Mouse (Mus musculus) midbrain, embryonic 14.5 days (tissue): ENCODE measurements around the gene Zscan29. TPM values are rescaled to one million over a fixed set of nuclear protein-coding genes. Genes with fewer than 3 reads are reported as not detected.
"Not testable (repeated sequence)": the region's sequence is repeated elsewhere in the genome, so short reads cannot be mapped to it uniquely, and the experiment has no call there.

ENCODE experiments used
- ATAC-seq: fragments of 200-750 bp; cut with Nextera tagmentation; 2 replicates; pipeline ENCODE4 v1.8.0; 2017; ENCODE audit warnings: moderate number of reproducible peaks, moderate library complexity; ENCODE audit not compliant: low FRiP score, low TSS enrichment
- DNase-seq: peaks from one replicate; pipeline ENCODE4 v3.0.0-alpha.2; 2015
- H3K27ac ChIP-seq: fragments of 300-500 bp; sonication (generic); replicated peaks from 2 replicates; pipeline ENCODE4 v1.5.1; 2014; ENCODE audit warnings: mild to moderate bottlenecking, low read depth, low read length, moderate library complexity
- H3K27me3 ChIP-seq: fragments of 300-500 bp; sonication (generic); 2 replicates; pipeline ENCODE4 v1.6.1; 2014; ENCODE audit warnings: low read length, control low read depth, mixed read lengths; ENCODE audit not compliant: control insufficient read depth, insufficient read depth
- H3K36me3 ChIP-seq: fragments of 300-500 bp; sonication (generic); 2 replicates; pipeline ENCODE4 v1.6.1; 2014; ENCODE audit warnings: low read length, control low read depth; ENCODE audit not compliant: control insufficient read depth, insufficient read depth
- H3K4me1 ChIP-seq: fragments of 300-500 bp; sonication (generic); 2 replicates; pipeline ENCODE4 v1.6.1; 2014; ENCODE audit warnings: mild to moderate bottlenecking, antibody characterized with exemption, low read length, control low read depth; ENCODE audit not compliant: control insufficient read depth, insufficient read depth
- H3K4me2 ChIP-seq: fragments of 300-500 bp; sonication (generic); 2 replicates; pipeline ENCODE4 v1.6.1; 2014; ENCODE audit warnings: mild to moderate bottlenecking, low read length, moderate library complexity
- H3K4me3 ChIP-seq: fragments of 300-500 bp; sonication (generic); replicated peaks from 2 replicates; pipeline ENCODE4 v1.5.1; 2014; ENCODE audit warnings: low read depth, low read length
- H3K9ac ChIP-seq: fragments of 300-500 bp; sonication (generic); replicated peaks from 2 replicates; pipeline ENCODE4 v1.6.1; 2014; ENCODE audit warnings: mild to moderate bottlenecking, low read length, moderate library complexity
- H3K9me3 ChIP-seq: fragments of 300-500 bp; sonication (generic); 2 replicates; pipeline ENCODE4 v1.6.1; 2016; ENCODE audit warnings: low read length, control low read depth, mixed read lengths; ENCODE audit not compliant: control insufficient read depth
- WGBS: fragments of 180-500 bp; shearing (Covaris S2); extraction: QIAGEN DNeasy Blood & Tissue Kit; methylation state at CpG from one replicate; pipeline ENCODE4 v1.1.7; 2014; 5-methylcytosine and 5-hydroxymethylcytosine counted together
- polyA plus RNA-seq: library from polyadenylated mRNA; unstranded; fragments of >200 nt; fragmentation: Nextera tagmentation; extraction: Ambion mirVana; gene quantifications from 2 replicates; pipeline ENCODE4 v1.2.1, GENCODE M21; 2014

The Zscan29 gene
- polyA plus RNA-seq, 1 experiment from 2014 or later, result 9.3 TPM

- 90% methylated on average over 5 of the region's 5 CpGs for WGBS
- not testable (repeated sequence) for H3K4me2 ChIP-seq, H3K36me3 ChIP-seq, H3K27me3 ChIP-seq, H3K4me1 ChIP-seq, H3K4me3 ChIP-seq, H3K9ac ChIP-seq, H3K27ac ChIP-seq, ATAC-seq, DNase-seq, H3K9me3 ChIP-seq
These were observed 44.6 kb downstream of the Zscan29 start for GRCm38 (mm10) chr2:121126302-121126701.

DNA sequence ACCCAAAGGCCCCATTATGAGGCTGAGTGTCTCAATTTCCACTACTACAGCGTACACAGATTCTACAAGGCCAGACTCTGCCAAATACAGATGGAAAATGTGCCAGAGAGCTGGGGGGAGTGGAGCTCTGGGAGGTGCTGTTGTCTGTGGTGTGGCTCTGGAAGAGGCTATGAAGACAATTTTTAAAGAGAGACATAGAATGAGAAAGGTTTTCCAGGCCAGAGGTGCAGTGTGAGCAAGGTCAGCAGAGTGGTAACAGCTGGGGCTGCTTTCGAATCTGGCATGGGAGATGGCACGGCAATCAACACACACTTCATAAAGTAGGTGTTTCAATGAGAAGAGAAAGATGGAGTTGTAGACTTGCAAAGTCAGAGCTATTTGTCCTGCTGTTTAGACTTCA, 51.7 kb downstream of the Zscan29 start:
- 88% methylated on average over 3 of the region's 3 CpGs for WGBS
- DNase-seq (no peak), ATAC-seq (no peak)
- Histone ChIP-seq H3K9ac (no peak overlapping the region), H3K36me3 (no peaks in the 10 kb centered on the region), H3K4me3 (no peak overlapping the region), H3K27ac (no peak overlapping the region), H3K9me3 (no peaks in the 10 kb centered on the region), H3K4me1 (no peaks in the 10 kb centered on the region), H3K4me2 (no peak overlapping the region), H3K27me3 (no peaks in the 10 kb centered on the region)

GRCm38 (mm10) chr2:121115418-121115817, 55.5 kb downstream of the Zscan29 start:
- WGBS, result 86% methylated on average over 2 of the region's 2 CpGs
- Histone ChIP-seq H3K4me2 (no peak overlapping the region), H3K9me3 (no peaks in the 10 kb centered on the region), H3K9ac (no peak overlapping the region), H3K4me3 (no peak overlapping the region), H3K36me3 (no peaks in the 10 kb centered on the region), H3K27me3 (no peaks in the 10 kb centered on the region), H3K4me1 (no peaks in the 10 kb centered on the region), H3K27ac (no peak overlapping the region)
- DNase-seq (no peak), ATAC-seq (no peak)

- Histone ChIP-seq H3K4me1 (no peaks in the 10 kb centered on the region), H3K9ac (no peak within 1 kb of the TSS), H3K4me3 (no peak within 1 kb of the TSS), H3K9me3 (no peaks in the 10 kb centered on the region), H3K27me3 (no peaks in the 10 kb centered on the region), H3K27ac (no peak within 1 kb of the TSS), H3K36me3 (no peaks in the 10 kb centered on the region), H3K4me2 (no peak within 1 kb of the TSS)
- DNase-seq, result no peak
- ATAC-seq, result no peak
- 90% methylated on average over 4 of the region's 4 CpGs for WGBS
These were observed 61.2 kb downstream of the Zscan29 start, which contains the start of gene Tgm7 for GRCm38 (mm10) chr2:121109695-121110094. Tgm7 (minus strand) TSS chr2:121109795.

Other genes with a start within 250 kb of the Zscan29 start
- gene Ubr1, start 200.4 kb downstream of the Zscan29 start, polyA plus RNA-seq, result 28.3 and 40.5 TPM in 2 replicates
- 11.9 and 13.8 TPM in 2 replicates for gene Tmem62, start 194.1 kb downstream of the Zscan29 start, polyA plus RNA-seq
- gene Ccndbp1, start 162.7 kb downstream of the Zscan29 start, polyA plus RNA-seq, result 82.6 and 84.9 TPM in 2 replicates
- gene Epb42, start 134.1 kb downstream of the Zscan29 start, polyA plus RNA-seq, result 0.16 and 0.32 TPM in 2 replicates
- not detected in 2 replicates for gene Tgm5, start 85.3 kb downstream of the Zscan29 start, polyA plus RNA-seq
- gene Tgm7, start 61.3 kb downstream of the Zscan29 start, polyA plus RNA-seq, result not detected in 2 replicates
- 30.7 and 40.0 TPM in 2 replicates for gene Adal, start 30.7 kb downstream of the Zscan29 start, polyA plus RNA-seq
- gene Lcmt2, start 30.5 kb downstream of the Zscan29 start, polyA plus RNA-seq, result 18.2 and 23.3 TPM in 2 replicates
- gene Tubgcp4, start 471 bp downstream of the Zscan29 start, polyA plus RNA-seq, result 35.9 and 49.2 TPM in 2 replicates
- 146 and 193 TPM in 2 replicates for gene Trp53bp1, start 100.3 kb upstream of the Zscan29 start, polyA plus RNA-seq
- 19.6 and 25.7 TPM in 2 replicates for gene Map1a, start 118.5 kb upstream of the Zscan29 start, polyA plus RNA-seq
- 14.9 and 19.7 TPM in 2 replicates for gene Ppip5k1, start 184.3 kb upstream of the Zscan29 start, polyA plus RNA-seq
- gene Ckmt1, start 186.6 kb upstream of the Zscan29 start, polyA plus RNA-seq, result 40.0 and 47.3 TPM in 2 replicates
- gene Strc, start 216.0 kb upstream of the Zscan29 start, polyA plus RNA-seq, result not detected in 2 replicates
- gene Pdia3, start 242.7 kb upstream of the Zscan29 start, polyA plus RNA-seq, result 238 and 249 TPM in 2 replicates
- 2.9 and 4.5 TPM in 2 replicates for gene Catsper2, start 242.7 kb upstream of the Zscan29 start, polyA plus RNA-seq